Mouse (Mus musculus): Measurements from ENCODE around the gene Cd320. TPM values are rescaled to one million over a fixed set of nuclear protein-coding genes. Genes with fewer than 3 reads are reported as not detected.
"Not testable (repeated sequence)": the region's sequence is repeated elsewhere in the genome, so short reads cannot be mapped to it uniquely, and the experiment has no call there.

The Cd320 gene
- polyA plus RNA-seq, 1 experiment, result 11.6 TPM

DNA sequence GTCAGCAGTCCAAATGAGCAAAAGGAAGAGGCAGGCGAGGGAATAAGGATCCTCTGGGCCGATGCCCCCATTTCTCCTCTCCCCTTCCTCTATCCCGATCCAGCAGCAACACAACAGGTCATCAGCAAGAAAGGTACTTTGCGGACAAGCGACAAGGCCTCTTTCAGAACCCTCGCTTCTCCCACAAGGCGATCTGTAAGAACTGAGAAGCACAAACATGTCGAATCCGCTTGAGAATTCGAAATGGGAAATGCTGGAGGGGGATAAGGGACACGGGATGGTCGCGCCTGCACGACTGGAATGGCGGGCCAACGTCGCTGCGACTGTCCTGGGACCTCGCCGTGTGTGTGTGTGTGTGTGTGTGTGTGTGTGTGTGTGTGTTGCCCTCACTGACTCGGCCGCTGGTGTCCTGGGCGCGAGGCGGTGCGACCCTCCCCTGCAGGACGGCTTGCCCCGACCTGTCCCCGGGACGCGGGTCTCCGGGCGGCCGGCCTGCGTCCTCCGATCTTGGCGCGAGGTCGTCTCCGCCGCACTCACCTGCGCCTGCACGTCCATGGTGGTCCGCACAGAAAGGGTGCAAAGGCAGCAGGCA is 47.1 kb downstream of the Cd320 start:
- not testable (repeated sequence) for H3K27me3 ChIP-seq (ENCODE audit: control insufficient read depth, insufficient read depth, low read length); H3K27ac ChIP-seq (ENCODE audit: insufficient read depth, low read length); DNase-seq (ENCODE audit: low read depth in 1 of 2, low spot score in 2 of 2); H3K4me1 ChIP-seq (ENCODE audit: control insufficient read depth, insufficient read depth, insufficient read length); H3K36me3 ChIP-seq (ENCODE audit: control insufficient read depth, insufficient read depth, low read length)
- WGBS, result 1% methylated on average over 41 of the region's 44 CpGs
- peak overlapping the region; percentile 74 for H3K4me3 ChIP-seq (ENCODE audit: extremely low read depth, insufficient read depth, insufficient read length)

DNA sequence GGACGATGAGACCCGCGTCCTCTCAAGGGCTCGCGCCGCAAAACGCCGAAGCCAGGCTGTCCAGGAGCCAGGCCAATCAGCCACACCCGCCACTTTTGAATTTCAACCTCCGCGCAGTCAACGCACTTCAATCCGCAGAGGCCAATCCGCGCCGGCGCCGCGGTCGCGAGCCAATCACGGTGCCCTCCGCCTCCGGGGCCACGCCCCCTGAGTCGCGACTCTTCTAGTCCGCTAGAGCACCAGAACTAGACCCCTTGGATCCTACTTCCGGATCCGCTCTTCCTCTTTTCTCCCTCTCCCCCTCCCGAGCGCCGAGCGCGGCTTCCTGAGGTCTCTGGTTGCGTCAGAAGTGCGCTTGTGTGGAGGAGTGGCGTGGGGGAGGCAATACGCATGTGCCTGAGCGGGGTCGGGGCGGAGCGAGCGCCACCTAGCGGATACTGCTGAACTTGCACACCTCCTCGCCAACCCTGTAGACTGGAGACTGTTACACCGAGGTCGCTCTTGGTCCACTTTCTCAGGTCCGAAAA is 47.7 kb downstream of the Cd320 start, which contains the start of gene Kifc1:
TSS of gene Kifc1 (minus strand) at position 129 of the 527 bp plus-strand sequence.
- Histone ChIP-seq H3K27ac (ENCODE audit: insufficient read depth, low read length) (no peak within 1 kb of the TSS), H3K4me3 (ENCODE audit: extremely low read depth, insufficient read depth, insufficient read length) (peak within 1 kb of the TSS; percentile 74), H3K4me1 (ENCODE audit: control insufficient read depth, insufficient read depth, insufficient read length) (no peaks in the 10 kb centered on the region; the same call in 1 of the 2 replicates), H3K36me3 (ENCODE audit: control insufficient read depth, insufficient read depth, low read length) (no peaks in the 10 kb centered on the region; the same call in 1 of the 2 replicates), H3K27me3 (ENCODE audit: control insufficient read depth, insufficient read depth, low read length) (no peaks in the 10 kb centered on the region)
- TF ChIP-seq CTCF (IDR thresholded peaks at IDR 0.05; ENCODE audit: extremely low read depth, insufficient read depth, insufficient read length, insufficient replicate concordance) (peak; percentile 99), POLR2A (IDR thresholded peaks at IDR 0.05; ENCODE audit: low read depth, low read length) (no peak)
- peak; percentile 98 to 99 for DNase-seq (ENCODE audit: low read depth in 1 of 2, low spot score in 2 of 2)
- under 1% methylated on average over 49 of the region's 49 CpGs for WGBS

- no peaks in the 10 kb centered on the region; the same call in 1 of the 2 replicates for H3K4me1 ChIP-seq (ENCODE audit: control insufficient read depth, insufficient read depth, insufficient read length)
- TF ChIP-seq POLR2A (IDR thresholded peaks at IDR 0.05; ENCODE audit: low read depth, low read length) (no peak), CTCF (IDR thresholded peaks at IDR 0.05; ENCODE audit: extremely low read depth, insufficient read depth, insufficient read length, insufficient replicate concordance) (no peak)
- H3K27ac ChIP-seq (ENCODE audit: insufficient read depth, low read length), result no peak overlapping the region
- no peaks in the 10 kb centered on the region for H3K27me3 ChIP-seq (ENCODE audit: control insufficient read depth, insufficient read depth, low read length)
- WGBS, result 74% methylated on average over 2 of the region's 2 CpGs
- no peak for DNase-seq (ENCODE audit: low read depth in 1 of 2, low spot score in 2 of 2)
- no peak overlapping the region for H3K4me3 ChIP-seq (ENCODE audit: extremely low read depth, insufficient read depth, insufficient read length)
- H3K36me3 ChIP-seq (ENCODE audit: control insufficient read depth, insufficient read depth, low read length), result no peaks in the 10 kb centered on the region
These were observed 48.5 kb downstream of the Cd320 start for GRCm38 (mm10) chr17:33891357-33891756.

GRCm38 (mm10) chr17:33891892-33892291 is 49.0 kb downstream of the Cd320 start:
- WGBS, result 62% methylated on average over 6 of the region's 6 CpGs
- not testable (repeated sequence) for H3K27me3 ChIP-seq (ENCODE audit: control insufficient read depth, insufficient read depth, low read length); H3K27ac ChIP-seq (ENCODE audit: insufficient read depth, low read length); DNase-seq (ENCODE audit: low read depth in 1 of 2, low spot score in 2 of 2); H3K4me1 ChIP-seq (ENCODE audit: control insufficient read depth, insufficient read depth, insufficient read length); H3K36me3 ChIP-seq (ENCODE audit: control insufficient read depth, insufficient read depth, low read length); H3K4me3 ChIP-seq (ENCODE audit: extremely low read depth, insufficient read depth, insufficient read length)

DNA sequence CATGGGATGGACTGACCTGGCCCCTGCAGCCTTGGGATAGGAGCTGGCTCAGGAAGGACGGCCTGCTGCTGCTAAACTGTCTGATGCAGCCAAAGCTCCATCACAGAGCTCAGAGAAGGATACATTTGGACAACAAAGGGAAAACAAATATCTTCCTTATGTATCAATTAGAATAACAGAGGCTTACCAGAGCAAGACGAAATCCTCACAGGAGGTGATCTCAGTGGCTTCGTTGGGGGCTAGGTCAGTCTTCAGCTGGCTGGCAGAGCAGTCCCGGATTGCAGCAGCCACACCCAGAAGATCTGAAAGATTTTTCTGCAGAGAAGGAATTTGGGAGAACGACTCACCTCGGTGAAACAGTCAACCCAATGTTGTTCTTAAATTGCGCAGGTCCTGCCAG is 49.5 kb downstream of the Cd320 start:
- Histone ChIP-seq H3K4me1 (ENCODE audit: control insufficient read depth, insufficient read depth, insufficient read length) (no peaks in the 10 kb centered on the region; the same call in 1 of the 2 replicates), H3K36me3 (ENCODE audit: control insufficient read depth, insufficient read depth, low read length) (no peaks in the 10 kb centered on the region), H3K27ac (ENCODE audit: insufficient read depth, low read length) (no peak overlapping the region), H3K4me3 (ENCODE audit: extremely low read depth, insufficient read depth, insufficient read length) (no peak overlapping the region), H3K27me3 (ENCODE audit: control insufficient read depth, insufficient read depth, low read length) (no peaks in the 10 kb centered on the region)
- no peak for DNase-seq (ENCODE audit: low read depth in 1 of 2, low spot score in 2 of 2)
- no peak for TF ChIP-seq POLR2A (IDR thresholded peaks at IDR 0.05; ENCODE audit: low read depth, low read length)
- TF ChIP-seq CTCF (IDR thresholded peaks at IDR 0.05; ENCODE audit: extremely low read depth, insufficient read depth, insufficient read length, insufficient replicate concordance), result no peak
- WGBS, result 72% methylated on average over 7 of the region's 7 CpGs

DNA sequence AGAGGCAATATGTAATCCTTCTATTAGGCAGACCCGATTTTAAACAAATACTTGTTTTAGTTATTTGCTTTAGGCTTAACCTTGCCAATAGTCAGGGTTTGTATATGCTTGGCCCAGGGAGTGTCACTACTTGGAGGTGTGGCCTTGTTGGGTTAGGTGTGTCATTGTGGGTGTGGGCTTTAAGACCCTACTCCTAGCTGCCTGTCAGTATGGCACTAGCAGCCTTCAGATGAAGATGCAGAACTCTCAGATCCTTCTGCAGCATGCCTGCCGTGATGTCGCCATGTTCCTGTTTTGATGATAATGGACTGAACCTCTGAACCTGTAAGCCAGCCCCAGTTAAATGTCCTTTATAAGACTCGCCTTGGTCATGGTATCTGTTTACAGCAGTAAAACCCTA is 50.1 kb downstream of the Cd320 start:
- H3K4me1 ChIP-seq (ENCODE audit: control insufficient read depth, insufficient read depth, insufficient read length); H3K27ac ChIP-seq (ENCODE audit: insufficient read depth, low read length); H3K27me3 ChIP-seq (ENCODE audit: control insufficient read depth, insufficient read depth, low read length); H3K36me3 ChIP-seq (ENCODE audit: control insufficient read depth, insufficient read depth, low read length); DNase-seq (ENCODE audit: low read depth in 1 of 2, low spot score in 2 of 2); H3K4me3 ChIP-seq (ENCODE audit: extremely low read depth, insufficient read depth, insufficient read length): not testable (repeated sequence)
- 81% methylated on average over 4 of the region's 4 CpGs for WGBS

DNA sequence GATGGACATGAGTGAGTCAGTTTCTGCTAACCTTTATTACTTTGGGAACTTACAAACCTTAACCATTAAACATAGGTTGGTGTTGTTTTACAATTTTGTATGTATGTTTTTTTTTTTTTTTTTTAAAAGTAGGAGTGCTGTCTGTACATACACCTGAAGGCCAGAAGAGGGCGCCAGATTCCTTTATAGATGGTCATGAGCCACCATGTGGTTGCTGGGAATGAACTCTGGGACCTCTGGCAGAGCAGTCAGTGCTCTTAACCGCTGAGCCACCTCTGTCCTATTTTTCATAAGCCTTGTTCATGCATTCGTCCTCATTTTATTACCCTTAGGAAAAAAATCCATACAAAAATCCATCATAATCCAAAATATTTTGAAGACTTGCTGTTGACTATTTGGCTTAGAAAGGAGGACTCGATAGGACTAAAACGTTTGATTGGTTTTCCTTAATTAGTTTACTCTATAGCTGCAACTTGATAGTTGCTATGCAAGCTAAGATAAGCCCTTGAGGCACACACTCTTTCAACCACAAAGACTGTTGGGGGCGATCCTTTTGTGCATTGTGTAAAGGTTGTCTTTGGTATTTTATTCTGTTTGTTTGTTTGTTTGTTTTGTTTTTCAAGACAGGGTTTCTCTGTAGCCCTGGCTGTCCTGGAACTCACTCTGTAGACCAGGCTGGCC is 54.4 kb downstream of the Cd320 start:
- H3K4me1 ChIP-seq (ENCODE audit: control insufficient read depth, insufficient read depth, insufficient read length), result no peaks in the 10 kb centered on the region; the same call in 1 of the 2 replicates
- no peaks in the 10 kb centered on the region for H3K27me3 ChIP-seq (ENCODE audit: control insufficient read depth, insufficient read depth, low read length)
- no peak for TF ChIP-seq POLR2A (IDR thresholded peaks at IDR 0.05; ENCODE audit: low read depth, low read length)
- peak; percentile 57; the same call in 1 of the 2 replicates for TF ChIP-seq CTCF (IDR thresholded peaks at IDR 0.05; ENCODE audit: extremely low read depth, insufficient read depth, insufficient read length, insufficient replicate concordance)
- 47% methylated on average over 6 of the region's 6 CpGs for WGBS
- no peak overlapping the region for H3K4me3 ChIP-seq (ENCODE audit: extremely low read depth, insufficient read depth, insufficient read length)
- peak; percentile 30 to 68 for DNase-seq (ENCODE audit: low read depth in 1 of 2, low spot score in 2 of 2)
- no peak overlapping the region for H3K27ac ChIP-seq (ENCODE audit: insufficient read depth, low read length)
- no peaks in the 10 kb centered on the region for H3K36me3 ChIP-seq (ENCODE audit: control insufficient read depth, insufficient read depth, low read length)

- 83% methylated on average over 4 of the region's 4 CpGs for WGBS
- not testable (repeated sequence) for H3K27ac ChIP-seq (ENCODE audit: insufficient read depth, low read length)
These were observed 55.3 kb downstream of the Cd320 start for GRCm38 (mm10) chr17:33898193-33898592.

More at GRCm38 (mm10) chr17:33898193-33898592, 55.3 kb downstream of the Cd320 start:
- H3K27me3 ChIP-seq (ENCODE audit: control insufficient read depth, insufficient read depth, low read length); H3K4me3 ChIP-seq (ENCODE audit: extremely low read depth, insufficient read depth, insufficient read length); DNase-seq (ENCODE audit: low read depth in 1 of 2, low spot score in 2 of 2); H3K4me1 ChIP-seq (ENCODE audit: control insufficient read depth, insufficient read depth, insufficient read length); H3K36me3 ChIP-seq (ENCODE audit: control insufficient read depth, insufficient read depth, low read length): not testable (repeated sequence)
